Mouse (Mus musculus) embryonic facial prominence, embryonic 13.5 days (tissue): ENCODE data around the gene Gpc3. TPM values are rescaled to one million over a fixed set of nuclear protein-coding genes. Genes with fewer than 3 reads are reported as not detected.
A peak's percentile ranks its signal among the peaks of the same experiment; 100 is the strongest.

ENCODE experiments used
- ATAC-seq: fragments of 200-750 bp; cut with Nextera tagmentation; 2 replicates; pipeline ENCODE4 v1.8.0; 2017; ENCODE audit warnings: low read depth; ENCODE audit not compliant: insufficient number of reproducible peaks, insufficient read depth, low FRiP score, low TSS enrichment
- H3K27ac ChIP-seq: fragments of 300-500 bp; sonication (generic); 2 replicates; pipeline ENCODE4 v1.5.1; 2015; ENCODE audit warnings: moderate library complexity, mild to moderate bottlenecking, inconsistent platforms
- H3K27me3 ChIP-seq: fragments of 300-500 bp; sonication (generic); 2 replicates; pipeline ENCODE4 v1.6.1; 2015; ENCODE audit warnings: mild to moderate bottlenecking, inconsistent platforms
- H3K36me3 ChIP-seq: fragments of 300-500 bp; sonication (generic); 2 replicates; pipeline ENCODE4 v1.6.1; 2015; ENCODE audit warnings: mild to moderate bottlenecking, inconsistent platforms
- H3K4me1 ChIP-seq: fragments of 300-500 bp; sonication (generic); 2 replicates; pipeline ENCODE4 v1.6.1; 2015; ENCODE audit warnings: inconsistent platforms
- H3K4me2 ChIP-seq: fragments of 300-500 bp; sonication (generic); 2 replicates; pipeline ENCODE4 v1.6.1; 2015; ENCODE audit warnings: moderate library complexity, mild to moderate bottlenecking, inconsistent platforms
- H3K4me3 ChIP-seq: fragments of 300-500 bp; sonication (generic); 2 replicates; pipeline ENCODE4 v1.5.1; 2015; ENCODE audit warnings: mild to moderate bottlenecking, inconsistent platforms
- H3K9ac ChIP-seq: fragments of 300-500 bp; sonication (generic); 2 replicates; pipeline ENCODE4 v1.6.1; 2015; ENCODE audit warnings: mild to moderate bottlenecking, inconsistent platforms
- H3K9me3 ChIP-seq: fragments of 300-500 bp; sonication (generic); 2 replicates; pipeline ENCODE4 v1.6.1; 2016; ENCODE audit warnings: inconsistent platforms
- WGBS: fragments of 180-500 bp; shearing (Covaris S2); methylation state at CpG from one replicate; pipeline ENCODE4 v1.1.7; 2015; ENCODE audit warnings: mixed read lengths; 5-methylcytosine and 5-hydroxymethylcytosine counted together
- polyA plus RNA-seq: library from polyadenylated mRNA; unstranded; fragments of >200 nt; fragmentation: Nextera tagmentation; extraction: Ambion mirVana; gene quantifications from 2 replicates; pipeline ENCODE4 v1.2.1, GENCODE M21; 2015

The Gpc3 gene
- polyA plus RNA-seq, 1 experiment from 2014 or later, result 741 TPM

DNA sequence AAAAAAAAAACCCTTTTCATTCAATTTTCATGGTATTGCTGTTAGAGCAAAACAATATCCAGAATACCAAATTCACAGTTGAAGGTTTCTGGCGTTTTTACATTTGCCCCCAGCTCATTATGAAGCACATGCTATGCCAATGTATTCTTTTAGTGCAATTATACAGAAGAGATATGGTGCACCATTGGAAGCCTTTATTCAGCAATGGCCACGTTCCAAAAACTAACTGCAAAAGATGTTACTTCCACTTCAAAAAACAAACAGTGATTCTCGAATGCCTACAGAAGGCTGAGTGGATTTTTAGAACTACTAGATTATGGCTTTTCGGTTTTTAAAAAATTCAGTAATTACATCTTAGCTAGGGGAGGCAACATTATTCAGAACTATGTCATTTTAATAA, 124.3 kb downstream of the Gpc3 start:
- no peak overlapping the region for H3K9ac ChIP-seq
- no peak overlapping the region for H3K4me3 ChIP-seq
- H3K4me2 ChIP-seq, result no peak overlapping the region
- no peak for ATAC-seq
- 69% methylated on average over 4 of the region's 4 CpGs for WGBS
- H3K27ac ChIP-seq, result no peak overlapping the region
- no peaks in the 10 kb centered on the region for H3K4me1 ChIP-seq
- H3K9me3 ChIP-seq, result no peaks in the 10 kb centered on the region
- no peaks in the 10 kb centered on the region for H3K36me3 ChIP-seq
- no peaks in the 10 kb centered on the region; the same call in 1 of the 2 replicates for H3K27me3 ChIP-seq

DNA sequence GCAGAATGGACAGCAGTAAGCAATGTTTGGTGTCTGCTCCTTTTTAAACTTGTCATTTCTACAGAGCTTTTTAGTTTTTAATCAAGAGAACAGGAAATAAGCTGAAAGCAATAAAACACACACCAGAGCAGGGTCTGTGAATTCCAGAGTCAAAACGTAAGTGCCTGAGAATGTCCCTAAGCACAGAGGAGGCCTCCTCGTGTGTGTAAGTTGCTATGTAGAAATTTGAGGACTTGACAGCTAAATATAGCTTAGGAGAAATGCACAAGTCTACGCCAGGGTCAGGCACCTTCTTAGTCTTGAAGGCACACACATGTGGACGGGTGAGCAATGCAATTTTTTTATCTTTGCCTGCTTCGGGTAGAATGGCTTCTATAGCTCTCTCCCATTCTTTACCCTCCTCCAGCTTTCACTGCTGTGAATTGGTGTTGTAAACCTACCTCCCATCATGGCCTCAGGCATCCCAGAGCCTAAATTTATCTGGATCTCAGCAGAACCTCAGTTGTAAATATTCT, 158.6 kb downstream of the Gpc3 start:
- Histone ChIP-seq H3K9ac (no peak overlapping the region), H3K9me3 (no peaks in the 10 kb centered on the region), H3K27ac (peak overlapping the region; percentile 44; the same call in 1 of the 2 replicates), H3K36me3 (no peaks in the 10 kb centered on the region), H3K27me3 (no peaks in the 10 kb centered on the region), H3K4me3 (no peak overlapping the region), H3K4me1 (peaks cover 9% of the 10 kb centered on the region), H3K4me2 (no peak overlapping the region)
- 35% methylated on average over 5 of the region's 5 CpGs for WGBS
- no peak for ATAC-seq

DNA sequence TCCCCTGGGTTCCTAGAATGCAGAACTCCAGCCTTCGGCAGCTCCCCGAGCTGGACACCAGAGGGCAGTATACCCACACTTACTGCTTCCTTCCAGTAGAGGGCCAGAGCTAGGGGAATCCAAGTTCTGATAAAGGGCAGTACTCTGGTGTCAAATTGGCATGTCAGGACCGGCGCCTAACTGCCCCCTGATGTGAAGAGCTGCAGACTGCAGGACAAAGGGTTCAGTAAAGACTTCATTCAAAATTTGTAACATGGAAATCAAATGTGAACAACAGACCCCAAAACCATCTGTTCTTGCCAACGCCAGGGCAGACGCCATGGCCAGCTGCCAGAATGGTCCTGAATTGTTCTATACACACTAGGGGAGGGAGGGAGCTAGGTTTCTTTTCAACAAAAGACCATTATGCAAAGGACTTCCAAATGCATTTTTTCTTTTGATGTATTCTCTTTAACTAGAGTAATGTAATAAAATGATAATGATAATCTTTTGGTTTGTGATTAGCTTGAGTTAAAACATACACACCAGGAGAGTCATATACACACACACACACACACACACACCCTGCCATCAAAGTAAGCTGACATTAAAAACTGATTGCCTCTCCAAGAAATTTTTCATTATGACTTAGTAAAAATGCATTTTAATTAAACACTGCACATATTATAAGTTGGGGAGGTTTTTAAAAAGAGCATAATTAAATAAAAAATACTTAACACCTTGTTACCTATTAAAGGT, 160.1 kb downstream of the Gpc3 start:
- H3K27ac ChIP-seq, result no peak overlapping the region
- H3K36me3 ChIP-seq, result no peaks in the 10 kb centered on the region
- no peak overlapping the region for H3K4me2 ChIP-seq
- no peak for ATAC-seq
- H3K27me3 ChIP-seq, result no peaks in the 10 kb centered on the region; the same call in 1 of the 2 replicates
- H3K4me1 ChIP-seq, result peaks cover 9% of the 10 kb centered on the region
- H3K4me3 ChIP-seq, result no peak overlapping the region
- H3K9me3 ChIP-seq, result no peaks in the 10 kb centered on the region
- WGBS, result 33% methylated on average over 6 of the region's 6 CpGs
- H3K9ac ChIP-seq, result no peak overlapping the region

DNA sequence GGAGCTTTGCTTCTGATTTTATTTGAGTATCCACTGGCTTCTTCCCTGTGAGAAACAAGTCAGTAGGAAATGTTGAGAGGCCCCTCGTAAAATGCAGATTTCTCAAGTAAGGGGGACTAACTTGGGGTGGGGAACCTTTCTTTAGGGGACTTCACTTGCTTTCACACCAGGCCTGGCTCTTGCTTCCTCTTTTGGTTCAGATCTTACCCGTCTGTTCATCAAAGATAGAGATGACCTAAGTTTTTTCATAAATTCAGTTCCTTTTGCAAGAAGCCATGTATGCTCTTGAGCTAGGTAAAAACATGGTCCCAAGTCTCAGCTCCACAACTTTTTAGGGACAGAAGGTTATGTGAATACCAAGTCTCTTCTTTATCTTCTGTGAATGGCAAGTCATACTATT, 164.6 kb downstream of the Gpc3 start:
- H3K4me1 ChIP-seq, result peaks cover 19% of the 10 kb centered on the region
- 59% methylated on average over 2 of the region's 2 CpGs for WGBS

DNA sequence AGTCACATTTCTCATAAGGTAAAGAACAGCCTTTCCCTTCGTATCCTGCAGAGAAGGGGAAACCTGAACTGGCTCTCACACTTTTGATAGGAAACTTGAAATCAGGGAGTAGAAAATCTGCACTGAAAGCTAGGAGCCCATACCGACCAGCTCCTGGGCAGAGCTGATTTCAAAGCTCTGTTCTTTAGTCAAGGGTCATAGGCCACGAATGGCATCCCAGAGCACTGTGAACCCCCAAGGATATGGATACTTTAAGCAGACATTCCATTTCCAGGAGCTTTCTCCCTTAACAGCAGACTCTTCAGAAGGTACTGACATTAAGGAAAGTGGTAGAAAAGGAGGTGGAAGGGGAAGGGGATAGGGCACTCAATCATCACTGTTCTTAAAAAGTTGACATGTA, 165.3 kb downstream of the Gpc3 start:
- Histone ChIP-seq H3K27me3 (peaks cover 13% of the 10 kb centered on the region; the same call in 1 of the 2 replicates), H3K4me3 (no peak overlapping the region), H3K9ac (no peak overlapping the region), H3K27ac (no peak overlapping the region), H3K4me1 (peaks cover 19% of the 10 kb centered on the region), H3K36me3 (no peaks in the 10 kb centered on the region), H3K9me3 (no peaks in the 10 kb centered on the region), H3K4me2 (no peak overlapping the region)
- ATAC-seq, result no peak
- 29% methylated on average over 3 of the region's 3 CpGs for WGBS

More for the DNA sequence above, 164.6 kb downstream of the Gpc3 start:
- no peak overlapping the region for H3K27ac ChIP-seq
- H3K9me3 ChIP-seq, result no peaks in the 10 kb centered on the region
- H3K36me3 ChIP-seq, result no peaks in the 10 kb centered on the region
- no peak overlapping the region for H3K4me2 ChIP-seq
- H3K27me3 ChIP-seq, result peaks cover 13% of the 10 kb centered on the region; the same call in 1 of the 2 replicates
- H3K9ac ChIP-seq, result no peak overlapping the region
- no peak for ATAC-seq
- no peak overlapping the region for H3K4me3 ChIP-seq

DNA sequence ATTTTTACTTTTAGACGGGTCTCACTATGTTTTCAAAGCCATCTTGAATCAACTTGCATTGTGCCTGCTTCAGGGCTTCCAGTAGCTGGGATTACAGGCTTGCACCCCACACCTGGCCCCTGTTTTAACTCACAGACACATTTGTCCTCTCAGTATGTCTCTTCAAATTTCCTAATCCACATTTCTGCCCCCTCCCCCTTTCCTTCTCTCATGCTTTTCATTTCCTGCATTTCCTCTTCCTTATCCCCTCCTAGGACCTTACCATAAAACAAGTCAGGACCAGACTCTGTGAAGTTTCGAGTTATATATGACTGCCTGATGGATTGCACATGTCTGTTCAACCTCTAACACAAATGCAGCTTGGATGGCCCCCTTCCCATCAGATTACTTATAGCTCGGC, 167.2 kb downstream of the Gpc3 start:
- Histone ChIP-seq H3K27me3 (peaks cover 13% of the 10 kb centered on the region; the same call in 1 of the 2 replicates), H3K4me1 (peaks cover 19% of the 10 kb centered on the region), H3K4me2 (no peak overlapping the region), H3K36me3 (no peaks in the 10 kb centered on the region), H3K4me3 (no peak overlapping the region), H3K9me3 (no peaks in the 10 kb centered on the region), H3K9ac (no peak overlapping the region), H3K27ac (no peak overlapping the region)
- ATAC-seq, result no peak
- WGBS, result 39% methylated on average over 3 of the region's 3 CpGs

DNA sequence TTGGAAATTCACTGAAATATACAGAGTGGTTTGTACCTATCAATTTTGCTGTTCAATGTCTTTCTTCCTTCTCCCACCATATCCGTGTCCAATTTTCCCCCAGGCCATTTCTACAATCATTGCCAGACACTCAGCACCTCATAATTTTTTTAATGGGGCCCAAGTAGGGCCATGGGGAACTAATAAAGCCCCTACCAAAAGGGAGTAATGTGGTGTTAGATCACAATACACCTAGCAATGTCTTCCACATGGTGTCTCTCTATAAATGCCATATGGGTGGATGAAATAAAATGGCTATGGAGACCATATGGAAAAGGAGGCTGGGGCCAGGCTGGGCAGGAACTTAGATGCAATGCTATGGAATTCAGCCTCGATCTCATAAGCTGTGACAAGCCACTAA, 168.8 kb downstream of the Gpc3 start:
- Histone ChIP-seq H3K9ac (no peak overlapping the region), H3K4me3 (no peak overlapping the region)
- ATAC-seq, result no peak

DNA sequence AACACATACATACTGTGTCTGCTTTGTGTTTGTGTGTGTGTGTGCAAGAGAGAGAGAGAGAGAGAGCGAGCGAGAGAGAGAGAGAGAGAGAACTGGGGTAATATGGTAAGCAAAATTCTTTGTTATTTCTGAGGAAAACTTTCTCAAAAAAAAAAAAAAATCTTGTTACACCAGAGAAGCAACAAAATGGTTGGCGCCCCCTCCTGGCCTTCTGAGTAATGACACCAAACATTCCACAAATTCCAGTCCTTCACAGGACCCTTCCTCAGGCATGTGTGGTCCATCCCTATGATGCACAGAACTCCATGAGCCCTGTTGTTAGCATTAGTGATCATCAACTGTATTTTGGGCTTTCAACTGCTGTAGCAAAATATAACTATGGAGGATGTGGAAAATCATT, 172.0 kb downstream of the Gpc3 start:
- no peak overlapping the region for H3K4me2 ChIP-seq
- peaks cover 3% of the 10 kb centered on the region for H3K4me1 ChIP-seq
- 68% methylated on average over 3 of the region's 3 CpGs for WGBS
- H3K4me3 ChIP-seq, result no peak overlapping the region
- H3K9me3 ChIP-seq, result no peaks in the 10 kb centered on the region
- no peak overlapping the region for H3K27ac ChIP-seq
- no peak for ATAC-seq
- 0 out of 2 replicates have a peak, but pooled peaks cover 3% of the 10 kb centered on the region for H3K27me3 ChIP-seq
- no peak overlapping the region for H3K9ac ChIP-seq
- H3K36me3 ChIP-seq, result no peaks in the 10 kb centered on the region

More for the DNA sequence above, 168.8 kb downstream of the Gpc3 start:
- Histone ChIP-seq H3K36me3 (no peaks in the 10 kb centered on the region), H3K4me1 (peaks cover 19% of the 10 kb centered on the region), H3K27me3 (peaks cover 13% of the 10 kb centered on the region; the same call in 1 of the 2 replicates), H3K27ac (no peak overlapping the region), H3K9me3 (no peaks in the 10 kb centered on the region), H3K4me2 (no peak overlapping the region)
- 31% methylated on average over 2 of the region's 2 CpGs for WGBS

DNA sequence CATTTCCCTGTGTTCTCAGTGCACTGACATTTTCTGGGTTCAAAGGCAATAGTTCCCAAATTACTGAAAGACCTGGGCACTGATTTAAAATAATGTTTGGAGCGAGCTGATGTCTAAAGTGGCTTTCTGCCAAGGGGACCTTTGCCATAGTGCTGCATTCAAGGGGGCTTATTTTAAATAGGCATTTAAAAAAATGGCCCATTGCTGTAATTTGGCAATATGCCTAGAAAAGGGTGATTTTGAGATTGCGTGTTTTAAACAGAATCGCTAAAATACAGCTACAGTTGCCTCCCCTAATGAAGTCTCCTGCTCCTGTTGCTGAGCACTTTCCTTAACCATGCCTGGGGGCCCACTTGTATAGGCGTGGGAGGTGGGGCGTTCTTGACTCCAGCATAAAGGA, 174.3 kb downstream of the Gpc3 start:
- WGBS, result 73% methylated on average over 5 of the region's 5 CpGs
- no peaks in the 10 kb centered on the region for H3K9me3 ChIP-seq
- ATAC-seq, result no peak
- H3K27ac ChIP-seq, result no peak overlapping the region
- H3K4me3 ChIP-seq, result no peak overlapping the region
- H3K27me3 ChIP-seq, result 0 out of 2 replicates have a peak, but pooled peaks cover 3% of the 10 kb centered on the region
- H3K9ac ChIP-seq, result no peak overlapping the region
- H3K4me2 ChIP-seq, result no peak overlapping the region
- H3K4me1 ChIP-seq, result no peaks in the 10 kb centered on the region
- H3K36me3 ChIP-seq, result no peaks in the 10 kb centered on the region

DNA sequence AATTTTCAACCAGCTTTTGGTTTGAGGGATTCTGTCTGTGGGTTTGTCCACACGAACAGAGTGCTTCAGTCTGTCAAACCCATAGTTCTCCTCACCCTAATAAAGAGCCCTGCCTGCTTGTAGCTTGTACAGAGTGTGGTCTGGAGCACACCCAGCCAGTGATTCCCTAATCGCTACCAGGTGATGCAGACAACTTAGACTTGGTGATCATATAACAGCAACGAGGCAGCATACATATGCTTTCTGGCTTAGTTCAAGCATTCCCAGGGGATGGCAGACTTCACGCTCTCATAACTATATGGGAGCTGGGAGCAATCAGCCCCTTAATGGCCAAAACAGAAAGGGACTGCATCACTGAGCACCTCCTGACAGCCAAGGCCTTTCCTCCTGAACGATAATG, 188.1 kb downstream of the Gpc3 start:
- no peaks in the 10 kb centered on the region for H3K9me3 ChIP-seq
- ATAC-seq, result peak; percentile 52; the same call in 1 of the 2 replicates
- peaks cover 9% of the 10 kb centered on the region; the same call in 1 of the 2 replicates for H3K4me1 ChIP-seq
- no peaks in the 10 kb centered on the region for H3K27me3 ChIP-seq
- H3K4me3 ChIP-seq, result no peak overlapping the region
- H3K9ac ChIP-seq, result no peak overlapping the region
- H3K27ac ChIP-seq, result 0 out of 2 replicates have a peak overlapping the region, but pooled peaks have one; percentile 16
- H3K36me3 ChIP-seq, result no peaks in the 10 kb centered on the region; the same call in 1 of the 2 replicates
- H3K4me2 ChIP-seq, result no peak overlapping the region
- 43% methylated on average over 5 of the region's 5 CpGs for WGBS

DNA sequence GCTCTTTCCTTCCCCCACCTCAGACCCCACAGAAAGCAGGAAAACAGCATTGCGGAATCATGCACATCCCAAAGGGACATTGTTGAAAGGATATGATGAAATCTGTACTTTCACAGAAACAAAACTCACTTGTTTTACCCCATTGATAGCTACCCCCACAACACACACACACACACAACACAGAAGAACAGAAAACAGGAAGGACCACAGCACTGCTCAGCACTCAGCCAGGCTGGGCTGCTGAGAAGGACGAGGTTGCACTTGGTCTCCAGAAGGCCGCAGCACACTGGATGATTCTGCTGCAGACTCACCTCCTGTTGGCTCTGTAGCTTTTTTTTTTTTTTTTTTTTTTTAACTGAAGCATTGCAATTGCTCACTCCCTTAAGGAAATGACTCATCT, 193.9 kb downstream of the Gpc3 start:
- Histone ChIP-seq H3K9ac (no peak overlapping the region), H3K4me3 (no peak overlapping the region), H3K4me2 (no peak overlapping the region), H3K36me3 (no peaks in the 10 kb centered on the region), H3K9me3 (no peaks in the 10 kb centered on the region), H3K27ac (no peak overlapping the region), H3K4me1 (no peaks in the 10 kb centered on the region), H3K27me3 (peaks cover 3% of the 10 kb centered on the region; the same call in 1 of the 2 replicates)
- no peak for ATAC-seq
- 76% methylated on average over 3 of the region's 3 CpGs for WGBS

DNA sequence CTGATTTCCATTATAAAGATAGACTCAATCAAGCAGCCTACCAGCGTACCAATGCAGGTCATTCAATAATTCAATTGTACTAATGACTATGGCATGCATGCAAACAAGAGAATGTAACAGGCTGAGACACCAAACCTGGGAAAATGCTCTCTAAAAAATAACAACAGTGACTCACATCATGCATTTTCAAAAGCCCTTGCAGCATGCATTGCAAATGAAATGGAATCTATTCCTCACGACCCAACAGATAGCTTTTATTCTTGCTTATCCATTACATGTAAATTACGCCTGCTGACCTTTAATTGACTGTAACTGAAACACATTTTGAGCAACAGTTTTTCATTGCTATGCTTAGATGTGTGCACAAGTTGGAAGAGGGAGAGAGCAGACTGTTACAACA, 200.8 kb downstream of the Gpc3 start:
- H3K9me3 ChIP-seq, result no peaks in the 10 kb centered on the region
- H3K4me3 ChIP-seq, result no peak overlapping the region
- no peak overlapping the region for H3K9ac ChIP-seq
- 66% methylated on average over 3 of the region's 3 CpGs for WGBS
- no peak for ATAC-seq
- H3K27ac ChIP-seq, result no peak overlapping the region
- no peaks in the 10 kb centered on the region for H3K36me3 ChIP-seq
- 0 out of 2 replicates have a peak, but pooled peaks cover 2% of the 10 kb centered on the region for H3K4me1 ChIP-seq
- peaks cover 3% of the 10 kb centered on the region; the same call in 1 of the 2 replicates for H3K27me3 ChIP-seq
- no peak overlapping the region for H3K4me2 ChIP-seq
